8 mouse cellular contexts compared by ENCODE assay signal in the genomic region with DNA sequence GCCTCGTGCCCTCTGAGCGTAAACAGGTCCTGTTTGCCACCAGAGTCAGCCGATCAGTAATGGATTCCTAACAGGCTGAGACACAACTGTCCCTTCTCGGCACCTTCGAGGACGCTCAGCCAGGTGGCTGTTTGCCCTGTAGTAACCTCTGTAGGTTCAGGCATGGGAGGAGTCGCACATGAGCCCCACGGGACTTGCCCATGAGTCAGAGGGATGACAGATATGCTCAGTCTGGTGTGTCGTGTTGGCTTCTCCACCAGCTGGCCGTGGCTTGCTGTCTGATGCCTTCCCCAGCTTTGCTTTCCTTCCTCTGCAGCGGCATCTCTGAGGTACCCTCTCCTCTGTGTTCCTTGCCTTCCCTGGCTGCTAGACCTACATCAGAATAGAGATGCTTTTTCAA. TPM values are rescaled to one million over a fixed set of nuclear protein-coding genes. Genes with fewer than 3 reads are reported as not detected.
DNase-seq lines count a peak whose midpoint lies in the region; ATAC-seq lines count a peak whose summit lies in the region.
"Had no signal": no experiment of that assay in that cellular context is flagged by ENCODE, and none has a peak within 500 bp of the region (broad histone marks: within the 10 kb centered on the region; RNA-seq: fewer than 3 reads in every experiment).

No protein-coding gene starts in this region.

- peaks cover 66% of the 10 kb centered on the region for H3K4me1 ChIP-seq in embryonic facial prominence, embryonic 10.5 days
- H3K4me1 ChIP-seq: stomach, embryonic 15.5 days had no signal

- peak overlapping the region; percentile 66 for H3K27ac ChIP-seq in embryonic facial prominence, embryonic 10.5 days (replicated peaks)
- H3K27ac ChIP-seq: stomach, embryonic 15.5 days had no signal

- peak; percentile 43 to 51 for DNase-seq in layer of hippocampus, adult 8-10 months (ENCODE audit: low spot score in 2 of 2)
- no peak for DNase-seq in layer of hippocampus, postnatal 10 days (ENCODE audit: low spot score in 2 of 2)
- peak; percentile 73 for DNase-seq in CD8-positive naive resting alpha-beta T cell, adult 2 months (ENCODE audit: low read depth in 2 of 2, low spot score in 2 of 2)
- no peak for DNase-seq in embryonic facial prominence, embryonic 10.5 days (ENCODE audit: low spot score)
- DNase-seq in spleen, postnatal 36 days (ENCODE audit: low spot score in 2 of 2) = peak; percentile 89 to 91
- DNase-seq in retina, embryonic 14.5 days (ENCODE audit: low spot score) = no peak

- no peak overlapping the region for H3K4me3 ChIP-seq in embryonic facial prominence, embryonic 10.5 days
- H3K4me3 ChIP-seq: stomach, embryonic 15.5 days had no signal

- 0 out of 2 replicates have a peak, but pooled peaks cover 2% of the 10 kb centered on the region for H3K27me3 ChIP-seq in embryonic facial prominence, embryonic 10.5 days (replicated peaks; ENCODE audit: low read depth, poor library complexity, severe bottlenecking)
- H3K27me3 ChIP-seq: stomach, embryonic 15.5 days had no signal

- WGBS in embryonic facial prominence, embryonic 10.5 days = 85% methylated on average over 11 of the region's 11 CpGs

- peaks cover 3% of the 10 kb centered on the region; the same call in 1 of the 2 replicates for H3K36me3 ChIP-seq in embryonic facial prominence, embryonic 10.5 days (replicated peaks)
- H3K36me3 ChIP-seq: stomach, embryonic 15.5 days had no signal

- ATAC-seq in erythroblast, adult 5-6 weeks (replicated peaks; ENCODE audit: low FRiP score, poor library complexity, severe bottlenecking) = no peak

- no peaks in the 10 kb centered on the region for H3K9me3 ChIP-seq in embryonic facial prominence, embryonic 10.5 days
- H3K9me3 ChIP-seq: stomach, embryonic 15.5 days had no signal

RNA-seq across cellular contexts. Expression of gene Abcg1, which starts 9.6 kb away (rescaled TPM):
- 10 to 100 TPM; 75.8 to 84.4 (median 81.0) TPM for total RNA-seq in layer of hippocampus, adult 8-10 months (2022)
- total RNA-seq in layer of hippocampus, postnatal 10 days (2021) = 10 to 100 TPM; 28.1 to 30.5 TPM
- 8.2 and 10.1 TPM in 2 replicates for polyA plus RNA-seq in embryonic facial prominence, embryonic 10.5 days (2016; fragmentation: Nextera tagmentation; extraction: Ambion mirVana)
- 2.9 and 3.1 TPM in 2 replicates for total RNA-seq in erythroblast, adult 5-6 weeks (2015; ENCODE audit: low replicate concordance)
- total RNA-seq in erythroblast, adult 5-6 weeks (2017; ENCODE audit: low replicate concordance) = 3.3 and 5.5 TPM in 2 replicates

Comparison
In these comparisons a context has a peak if more than half of its experiments do, and no peak if none do; other contexts are left out.
1. DNase-seq: peak in layer of hippocampus, adult 8-10 months (2 of 2), CD8-positive naive resting alpha-beta T cell, adult 2 months (2 of 2) and spleen, postnatal 36 days (2 of 2); none in layer of hippocampus, postnatal 10 days (0 of 2), embryonic facial prominence, embryonic 10.5 days (single experiment) and retina, embryonic 14.5 days (single experiment).
2. RNA of gene Abcg1, which starts 9.6 kb away (total RNA-seq): 75.8 to 84.4 TPM in layer of hippocampus, adult 8-10 months and 28.1 to 30.5 TPM in layer of hippocampus, postnatal 10 days; 2.9 to 5.5 TPM in erythroblast, adult 5-6 weeks; every median in the first group is over 4 times any median in the second.